Mouse (Mus musculus) neural tube, embryonic 15.5 days (tissue): Measurements from ENCODE around the gene Plxna4. TPM values are rescaled to one million over a fixed set of nuclear protein-coding genes. Genes with fewer than 3 reads are reported as not detected.
"Not testable (repeated sequence)": the region's sequence is repeated elsewhere in the genome, so short reads cannot be mapped to it uniquely, and the experiment has no call there.

Source experiments
- ATAC-seq: fragments of 200-750 bp; cut with Nextera tagmentation; 2 replicates; pipeline ENCODE4 v1.8.0; 2017; ENCODE audit warnings: mild to moderate bottlenecking, moderate TSS enrichment, moderate library complexity; ENCODE audit not compliant: low FRiP score
- H3K27ac ChIP-seq: fragments of 300-500 bp; sonication (generic); replicated peaks from 2 replicates; pipeline ENCODE4 v1.5.1; 2015; ENCODE audit warnings: mild to moderate bottlenecking, inconsistent platforms
- H3K27me3 ChIP-seq: fragments of 300-500 bp; sonication (generic); replicated peaks from 2 replicates; pipeline ENCODE4 v1.6.1; 2015; ENCODE audit warnings: inconsistent platforms
- H3K36me3 ChIP-seq: fragments of 300-500 bp; sonication (generic); 2 replicates; pipeline ENCODE4 v1.6.1; 2015; ENCODE audit warnings: inconsistent platforms
- H3K4me1 ChIP-seq: fragments of 300-500 bp; sonication (generic); 2 replicates; pipeline ENCODE4 v1.6.1; 2015; ENCODE audit warnings: inconsistent platforms
- H3K4me2 ChIP-seq: fragments of 300-500 bp; sonication (generic); 2 replicates; pipeline ENCODE4 v1.6.1; 2015; ENCODE audit warnings: inconsistent platforms, mild to moderate bottlenecking, moderate library complexity
- H3K4me3 ChIP-seq: fragments of 300-500 bp; sonication (generic); replicated peaks from 2 replicates; pipeline ENCODE4 v1.5.1; 2015; ENCODE audit warnings: mild to moderate bottlenecking, inconsistent platforms
- H3K9ac ChIP-seq: fragments of 300-500 bp; sonication (generic); replicated peaks from 2 replicates; pipeline ENCODE4 v1.6.1; 2015; ENCODE audit warnings: mild to moderate bottlenecking, inconsistent platforms
- H3K9me3 ChIP-seq: fragments of 300-500 bp; sonication (generic); replicated peaks from 2 replicates; pipeline ENCODE4 v1.6.1; 2016; ENCODE audit warnings: inconsistent platforms
- WGBS: fragments of 180-500 bp; shearing (Covaris S2); methylation state at CpG from one replicate; pipeline ENCODE4 v1.1.7; 2015; ENCODE audit warnings: mixed read lengths; 5-methylcytosine and 5-hydroxymethylcytosine counted together
- polyA plus RNA-seq: library from polyadenylated mRNA; unstranded; fragments of >200 nt; fragmentation: Nextera tagmentation; extraction: Ambion mirVana; gene quantifications from 2 replicates; pipeline ENCODE4 v1.2.1, GENCODE M21; 2015

Plxna4 gene
- polyA plus RNA-seq, 1 experiment from 2014 or later: 14.9 TPM

GRCm38 (mm10) chr6:32504963-32505362 is 83.0 kb downstream of the Plxna4 start:
- Histone ChIP-seq H3K9me3 (no peaks in the 10 kb centered on the region), H3K4me2 (no peak overlapping the region), H3K9ac (no peak overlapping the region), H3K27me3 (no peaks in the 10 kb centered on the region), H3K4me1 (peaks cover 25% of the 10 kb centered on the region), H3K27ac (no peak overlapping the region), H3K36me3 (no peaks in the 10 kb centered on the region), H3K4me3 (no peak overlapping the region)
- 62% methylated on average over 5 of the region's 5 CpGs for WGBS
- ATAC-seq: 0 out of 2 replicates have a peak, but pooled peaks have one; percentile 22

GRCm38 (mm10) chr6:32501186-32501585 is 86.8 kb downstream of the Plxna4 start:
- H3K27me3 ChIP-seq, H3K36me3 ChIP-seq, H3K27ac ChIP-seq, H3K4me2 ChIP-seq, H3K4me3 ChIP-seq, ATAC-seq, H3K9me3 ChIP-seq, H3K9ac ChIP-seq: not testable (repeated sequence)
- H3K4me1 ChIP-seq: peaks cover 13% of the 10 kb centered on the region; the same call in 1 of the 2 replicates
- 96% methylated on average over 1 of the region's 1 CpGs for WGBS

GRCm38 (mm10) chr6:32498106-32498505 is 89.9 kb downstream of the Plxna4 start:
- no peaks in the 10 kb centered on the region for H3K9me3 ChIP-seq
- no peak overlapping the region for H3K9ac ChIP-seq
- no peak overlapping the region for H3K27ac ChIP-seq
- no peaks in the 10 kb centered on the region for H3K27me3 ChIP-seq
- WGBS: 81% methylated on average over 5 of the region's 5 CpGs
- no peak overlapping the region for H3K4me2 ChIP-seq
- H3K4me1 ChIP-seq: peaks cover 28% of the 10 kb centered on the region
- no peak overlapping the region for H3K4me3 ChIP-seq
- H3K36me3 ChIP-seq: peaks cover 6% of the 10 kb centered on the region; the same call in 1 of the 2 replicates
- no peak for ATAC-seq

- no peak for ATAC-seq
- H3K27me3 ChIP-seq: no peaks in the 10 kb centered on the region
Measured at GRCm38 (mm10) chr6:32496109-32496508, 91.9 kb downstream of the Plxna4 start.

GRCm38 (mm10) chr6:32495532-32495931 is 92.5 kb downstream of the Plxna4 start:
- Histone ChIP-seq H3K4me2 (no peak overlapping the region), H3K9me3 (no peaks in the 10 kb centered on the region), H3K4me1 (peaks cover 34% of the 10 kb centered on the region), H3K27me3 (no peaks in the 10 kb centered on the region), H3K27ac (no peak overlapping the region), H3K4me3 (no peak overlapping the region), H3K9ac (no peak overlapping the region), H3K36me3 (peaks cover 6% of the 10 kb centered on the region; the same call in 1 of the 2 replicates)
- WGBS: 99% methylated on average over 2 of the region's 2 CpGs
- ATAC-seq: no peak

More at GRCm38 (mm10) chr6:32496109-32496508, 91.9 kb downstream of the Plxna4 start:
- Histone ChIP-seq H3K9ac (no peak overlapping the region), H3K36me3 (peaks cover 6% of the 10 kb centered on the region; the same call in 1 of the 2 replicates), H3K4me3 (no peak overlapping the region), H3K4me2 (no peak overlapping the region), H3K9me3 (no peaks in the 10 kb centered on the region), H3K4me1 (peaks cover 34% of the 10 kb centered on the region), H3K27ac (no peak overlapping the region)
- 66% methylated on average over 4 of the region's 4 CpGs for WGBS

GRCm38 (mm10) chr6:32493557-32493956 is 94.4 kb downstream of the Plxna4 start:
- H3K4me1 ChIP-seq: peaks cover 26% of the 10 kb centered on the region
- H3K27me3 ChIP-seq: no peaks in the 10 kb centered on the region
- peaks cover 6% of the 10 kb centered on the region; the same call in 1 of the 2 replicates for H3K36me3 ChIP-seq
- ATAC-seq: 0 out of 2 replicates have a peak, but pooled peaks have one; percentile 37
- H3K9ac ChIP-seq: no peak overlapping the region
- no peak overlapping the region for H3K4me2 ChIP-seq
- no peak overlapping the region for H3K4me3 ChIP-seq
- H3K27ac ChIP-seq: 0 out of 2 replicates have a peak overlapping the region, but pooled peaks have one; percentile 33
- H3K9me3 ChIP-seq: no peaks in the 10 kb centered on the region
- WGBS: 35% methylated on average over 5 of the region's 5 CpGs

GRCm38 (mm10) chr6:32487121-32487520 is 100.9 kb downstream of the Plxna4 start:
- H3K27me3 ChIP-seq: no peaks in the 10 kb centered on the region
- WGBS: 78% methylated on average over 3 of the region's 3 CpGs
- H3K9me3 ChIP-seq: no peaks in the 10 kb centered on the region
- no peaks in the 10 kb centered on the region for H3K36me3 ChIP-seq
- H3K4me1 ChIP-seq: peaks cover 5% of the 10 kb centered on the region; the same call in 1 of the 2 replicates
- no peak overlapping the region for H3K4me2 ChIP-seq
- H3K27ac ChIP-seq: no peak overlapping the region
- ATAC-seq: no peak
- H3K4me3 ChIP-seq: no peak overlapping the region
- no peak overlapping the region for H3K9ac ChIP-seq

- Histone ChIP-seq H3K9me3 (no peaks in the 10 kb centered on the region), H3K9ac (no peak overlapping the region), H3K4me2 (no peak overlapping the region), H3K36me3 (no peaks in the 10 kb centered on the region), H3K4me3 (no peak overlapping the region), H3K27ac (no peak overlapping the region), H3K4me1 (peaks cover 13% of the 10 kb centered on the region), H3K27me3 (no peaks in the 10 kb centered on the region)
- 56% methylated on average over 4 of the region's 4 CpGs for WGBS
- no peak for ATAC-seq
Measured at GRCm38 (mm10) chr6:32482469-32482868, 105.5 kb downstream of the Plxna4 start.

- ATAC-seq: no peak
- Histone ChIP-seq H3K27me3 (no peaks in the 10 kb centered on the region), H3K27ac (no peak overlapping the region), H3K36me3 (no peaks in the 10 kb centered on the region), H3K4me2 (no peak overlapping the region), H3K4me3 (no peak overlapping the region), H3K9ac (no peak overlapping the region), H3K4me1 (peaks cover 13% of the 10 kb centered on the region), H3K9me3 (no peaks in the 10 kb centered on the region)
- 85% methylated on average over 1 of the region's 1 CpGs for WGBS
Measured at GRCm38 (mm10) chr6:32480741-32481140, 107.3 kb downstream of the Plxna4 start.

- Histone ChIP-seq H3K4me3 (no peak overlapping the region), H3K4me1 (peaks cover 13% of the 10 kb centered on the region), H3K36me3 (no peaks in the 10 kb centered on the region), H3K9ac (no peak overlapping the region), H3K27me3 (no peaks in the 10 kb centered on the region), H3K9me3 (no peaks in the 10 kb centered on the region), H3K27ac (no peak overlapping the region), H3K4me2 (no peak overlapping the region)
- ATAC-seq: no peak
- WGBS: 90% methylated on average over 2 of the region's 2 CpGs
Measured at GRCm38 (mm10) chr6:32479765-32480164, 108.2 kb downstream of the Plxna4 start.

- Histone ChIP-seq H3K27me3 (no peaks in the 10 kb centered on the region), H3K4me3 (no peak overlapping the region), H3K9ac (no peak overlapping the region), H3K27ac (no peak overlapping the region; the same call in 1 of the 2 replicates), H3K4me2 (no peak overlapping the region), H3K9me3 (no peaks in the 10 kb centered on the region), H3K4me1 (peaks cover 13% of the 10 kb centered on the region), H3K36me3 (no peaks in the 10 kb centered on the region)
- WGBS: 52% methylated on average over 2 of the region's 2 CpGs
- peak; percentile 45; the same call in 1 of the 2 replicates for ATAC-seq
Measured at GRCm38 (mm10) chr6:32479193-32479758, 108.7 kb downstream of the Plxna4 start.

GRCm38 (mm10) chr6:32475958-32476357 is 112.0 kb downstream of the Plxna4 start:
- whole genome bisulfite sequencing: 86% methylated on average over 4 of the region's 4 CpGs
- H3K9ac ChIP-seq: no peak overlapping the region
- ATAC-seq: no peak

More at GRCm38 (mm10) chr6:32475958-32476357, 112.0 kb downstream of the Plxna4 start:
- Histone ChIP-seq H3K27ac (no peak overlapping the region), H3K9me3 (no peaks in the 10 kb centered on the region), H3K4me1 (peaks cover 11% of the 10 kb centered on the region), H3K27me3 (no peaks in the 10 kb centered on the region), H3K4me2 (no peak overlapping the region), H3K36me3 (no peaks in the 10 kb centered on the region), H3K4me3 (no peak overlapping the region)
